Mouse (Mus musculus) intestine, embryonic 14.5 days (tissue): Measurements from ENCODE around the gene Bag2. TPM values are rescaled to one million over a fixed set of nuclear protein-coding genes. Genes with fewer than 3 reads are reported as not detected.
A peak's percentile ranks its signal among the peaks of the same experiment; 100 is the strongest.

Experiments
- ATAC-seq: fragments of 200-750 bp; cut with Nextera tagmentation; replicated peaks from 2 replicates; pipeline ENCODE4 v1.8.0; 2017; ENCODE audit warnings: low read depth, moderate number of reproducible peaks, moderate TSS enrichment, moderate library complexity; ENCODE audit not compliant: low FRiP score, low TSS enrichment
- DNase-seq: peaks from one replicate; pipeline ENCODE4 v3.0.0-alpha.2; 2018; ENCODE audit warnings: low spot score
- H3K27ac ChIP-seq: fragments of 300-500 bp; sonication (generic); 2 replicates; pipeline ENCODE4 v1.5.1; 2014; ENCODE audit warnings: low read depth, mild to moderate bottlenecking, control low read depth
- H3K27me3 ChIP-seq: fragments of 300-500 bp; sonication (generic); replicated peaks from 2 replicates; pipeline ENCODE4 v1.6.1; 2014; ENCODE audit warnings: low read length, control low read depth; ENCODE audit not compliant: control insufficient read depth, insufficient read depth
- H3K36me3 ChIP-seq: fragments of 300-500 bp; sonication (generic); 2 replicates; pipeline ENCODE4 v1.6.1; 2014; ENCODE audit warnings: low read length, control low read depth; ENCODE audit not compliant: control insufficient read depth, insufficient read depth
- H3K4me1 ChIP-seq: fragments of 300-500 bp; sonication (generic); replicated peaks from 2 replicates; pipeline ENCODE4 v1.6.1; 2014; ENCODE audit warnings: low read length, control low read depth, mixed read lengths; ENCODE audit not compliant: control insufficient read depth, insufficient read depth
- H3K4me2 ChIP-seq: fragments of 300-500 bp; sonication (generic); 2 replicates; pipeline ENCODE4 v1.6.1; 2014; ENCODE audit warnings: low read length
- H3K4me3 ChIP-seq: fragments of 300-500 bp; sonication (generic); 2 replicates; pipeline ENCODE4 v1.5.1; 2014; ENCODE audit warnings: low read depth, low read length, control low read depth, mixed read lengths
- H3K9ac ChIP-seq: fragments of 300-500 bp; sonication (generic); 2 replicates; pipeline ENCODE4 v1.6.1; 2014; ENCODE audit warnings: mild to moderate bottlenecking, low read length
- H3K9me3 ChIP-seq: fragments of 300-500 bp; sonication (generic); 2 replicates; pipeline ENCODE4 v1.6.1; 2016; ENCODE audit warnings: low read length, control low read depth; ENCODE audit not compliant: control insufficient read depth
- WGBS: fragments of 180-500 bp; shearing (Covaris S2); extraction: QIAGEN DNeasy Blood & Tissue Kit; methylation state at CpG from one replicate; pipeline ENCODE4 v1.1.7; 2014; 5-methylcytosine and 5-hydroxymethylcytosine counted together
- polyA plus RNA-seq: library from polyadenylated mRNA; unstranded; fragments of >200 nt; fragmentation: Nextera tagmentation; extraction: Ambion mirVana; gene quantifications from 2 replicates; pipeline ENCODE4 v1.2.1, GENCODE M21; 2014

Bag2 gene
- polyA plus RNA-seq, 1 experiment from 2014 or later: 73.1 TPM

- WGBS: 31% methylated on average over 12 of the region's 12 CpGs
- Histone ChIP-seq H3K27ac (no peak overlapping the region), H3K4me1 (no peaks in the 10 kb centered on the region), H3K36me3 (peaks cover 76% of the 10 kb centered on the region), H3K4me2 (no peak overlapping the region), H3K4me3 (no peak overlapping the region), H3K9me3 (no peaks in the 10 kb centered on the region), H3K9ac (no peak overlapping the region), H3K27me3 (no peaks in the 10 kb centered on the region)
- DNase-seq (peak; percentile 89), ATAC-seq (peak; percentile 67)
Measured at GRCm38 (mm10) chr1:33739302-33739701, 18.3 kb downstream of the Bag2 start.

- Histone ChIP-seq H3K27ac (no peak overlapping the region), H3K9me3 (no peaks in the 10 kb centered on the region), H3K27me3 (no peaks in the 10 kb centered on the region), H3K9ac (no peak overlapping the region), H3K36me3 (peaks cover 76% of the 10 kb centered on the region), H3K4me2 (no peak overlapping the region), H3K4me1 (no peaks in the 10 kb centered on the region), H3K4me3 (no peak overlapping the region)
- DNase-seq: no peak
- 85% methylated on average over 11 of the region's 11 CpGs for WGBS
- no peak for ATAC-seq
Measured at GRCm38 (mm10) chr1:33738681-33739278, 18.8 kb downstream of the Bag2 start.

GRCm38 (mm10) chr1:33738281-33738680 lies 19.3 kb downstream of the Bag2 start:
- Histone ChIP-seq H3K36me3 (peaks cover 81% of the 10 kb centered on the region), H3K4me2 (no peak overlapping the region), H3K9ac (no peak overlapping the region), H3K4me3 (no peak overlapping the region), H3K27ac (no peak overlapping the region), H3K27me3 (no peaks in the 10 kb centered on the region), H3K9me3 (no peaks in the 10 kb centered on the region), H3K4me1 (no peaks in the 10 kb centered on the region)
- DNase-seq: no peak
- 93% methylated on average over 11 of the region's 11 CpGs for WGBS
- ATAC-seq: no peak

GRCm38 (mm10) chr1:33734001-33734685 lies 23.5 kb downstream of the Bag2 start:
- DNase-seq (no peak), ATAC-seq (no peak)
- Histone ChIP-seq H3K9ac (no peak overlapping the region), H3K4me1 (no peaks in the 10 kb centered on the region), H3K36me3 (peaks cover 87% of the 10 kb centered on the region), H3K27me3 (no peaks in the 10 kb centered on the region), H3K27ac (no peak overlapping the region), H3K4me3 (no peak overlapping the region), H3K9me3 (no peaks in the 10 kb centered on the region), H3K4me2 (no peak overlapping the region)
- WGBS: 71% methylated on average over 5 of the region's 5 CpGs

GRCm38 (mm10) chr1:33733044-33733443 lies 24.6 kb downstream of the Bag2 start:
- Histone ChIP-seq H3K4me3 (no peak overlapping the region), H3K9ac (no peak overlapping the region), H3K4me2 (no peak overlapping the region), H3K9me3 (no peaks in the 10 kb centered on the region), H3K27ac (no peak overlapping the region), H3K36me3 (peaks cover 82% of the 10 kb centered on the region), H3K27me3 (no peaks in the 10 kb centered on the region), H3K4me1 (no peaks in the 10 kb centered on the region)
- WGBS: 91% methylated on average over 9 of the region's 9 CpGs
- no peak for ATAC-seq
- no peak for DNase-seq

- Histone ChIP-seq H3K36me3 (peaks cover 67% of the 10 kb centered on the region), H3K27ac (no peak overlapping the region), H3K4me2 (no peak overlapping the region), H3K9me3 (no peaks in the 10 kb centered on the region), H3K4me1 (peaks cover 7% of the 10 kb centered on the region), H3K4me3 (no peak overlapping the region), H3K9ac (no peak overlapping the region), H3K27me3 (no peaks in the 10 kb centered on the region)
- ATAC-seq: no peak
- WGBS: 90% methylated on average over 5 of the region's 5 CpGs
- no peak for DNase-seq
Measured at GRCm38 (mm10) chr1:33725086-33725485, 32.5 kb downstream of the Bag2 start.

GRCm38 (mm10) chr1:33724516-33724915 lies 33.1 kb downstream of the Bag2 start:
- Histone ChIP-seq H3K9ac (no peak overlapping the region), H3K4me1 (peaks cover 7% of the 10 kb centered on the region), H3K4me2 (no peak overlapping the region), H3K9me3 (no peaks in the 10 kb centered on the region), H3K27ac (no peak overlapping the region), H3K4me3 (no peak overlapping the region), H3K27me3 (no peaks in the 10 kb centered on the region), H3K36me3 (peaks cover 62% of the 10 kb centered on the region)
- ATAC-seq (no peak), DNase-seq (no peak)
- 84% methylated on average over 6 of the region's 6 CpGs for WGBS

- 88% methylated on average over 7 of the region's 7 CpGs for WGBS
- H3K27ac ChIP-seq: no peak overlapping the region
- H3K4me3 ChIP-seq: peak overlapping the region; percentile 68; the same call in 1 of the 2 replicates
- peak overlapping the region; percentile 68 for H3K4me2 ChIP-seq
- ATAC-seq: no peak
- H3K9me3 ChIP-seq: no peaks in the 10 kb centered on the region
- H3K27me3 ChIP-seq: no peaks in the 10 kb centered on the region
- DNase-seq: no peak
- peaks cover 38% of the 10 kb centered on the region for H3K36me3 ChIP-seq
- no peak overlapping the region for H3K9ac ChIP-seq
- H3K4me1 ChIP-seq: peaks cover 7% of the 10 kb centered on the region
Measured at GRCm38 (mm10) chr1:33721020-33721419, 36.6 kb downstream of the Bag2 start.

GRCm38 (mm10) chr1:33720231-33720630 lies 37.4 kb downstream of the Bag2 start:
- peak overlapping the region; percentile 68 for H3K4me2 ChIP-seq
- DNase-seq (no peak), ATAC-seq (peak; percentile 63)
- H3K4me1 ChIP-seq: peaks cover 7% of the 10 kb centered on the region
- H3K4me3 ChIP-seq: peak overlapping the region; percentile 68
- H3K9me3 ChIP-seq: no peaks in the 10 kb centered on the region
- H3K9ac ChIP-seq: peak overlapping the region; percentile 87
- H3K27me3 ChIP-seq: no peaks in the 10 kb centered on the region
- 0% methylated on average over 41 of the region's 41 CpGs for WGBS
- peak overlapping the region; percentile 85 for H3K27ac ChIP-seq
- H3K36me3 ChIP-seq: peaks cover 30% of the 10 kb centered on the region
